Comparison of ENCODE assay signal across 18 mouse cellular contexts in genomic region chr6:39890811-39891210, GRCm38 (mm10). TPM values are rescaled to one million over a fixed set of nuclear protein-coding genes. Genes with fewer than 3 reads are reported as not detected.
DNase-seq lines count a peak whose midpoint lies in the region; TF ChIP-seq lines count a peak whose summit lies in the region.
"Had no signal": no experiment of that assay in that cellular context is flagged by ENCODE, and none has a peak within 500 bp of the region (broad histone marks: within the 10 kb centered on the region; RNA-seq: fewer than 3 reads in every experiment).

No protein-coding gene starts in this region.

- peak; percentile 79 for DNase-seq in ES-CJ7 (ENCODE audit: low read depth, low spot score)
- peak; percentile 42 for DNase-seq in ZHBTc4 (ENCODE audit: low read depth, low spot score)
- DNase-seq in embryo, embryonic 11 days = no peak
- no peak for DNase-seq in thymus, postnatal 36 days
- DNase-seq in kidney, adult 2 months = no peak
- DNase-seq: adrenal gland, adult 2 months; adrenal gland, postnatal 10 days; adrenal gland, postnatal 25 days; cerebellum, adult 11-12 months; cerebellum, adult 2 months; cerebellum, adult 9-10 months; cerebellum, postnatal 10 days; cerebellum, postnatal 25 days had no signal

- TF ChIP-seq POLR2A in kidney, adult 2 months (IDR thresholded peaks at IDR 0.05; ENCODE audit: low read depth, low read length) = no peak

- no peaks in the 10 kb centered on the region for H3K36me3 ChIP-seq in kidney, adult 2 months (ENCODE audit: control insufficient read depth, insufficient read depth, low read length)
- H3K36me3 ChIP-seq: embryonic facial prominence, embryonic 13.5 days; embryonic facial prominence, embryonic 15.5 days; forebrain, embryonic 10.5 days; forebrain, embryonic 12.5 days had no signal

- H3K27ac ChIP-seq in kidney, adult 2 months (ENCODE audit: insufficient read depth, low read depth, low read length) = no peak overlapping the region
- H3K27ac ChIP-seq: embryonic facial prominence, embryonic 13.5 days; embryonic facial prominence, embryonic 15.5 days; forebrain, embryonic 10.5 days; forebrain, embryonic 12.5 days had no signal

- no peak overlapping the region for H3K4me3 ChIP-seq in kidney, adult 2 months (ENCODE audit: insufficient read depth, low read depth, low read length)
- H3K4me3 ChIP-seq: embryonic facial prominence, embryonic 13.5 days; embryonic facial prominence, embryonic 15.5 days; erythroblast, embryonic 14.5 days; forebrain, embryonic 10.5 days; forebrain, embryonic 12.5 days had no signal

- no peak for TF ChIP-seq CTCF in kidney, adult 2 months (conservative IDR thresholded peaks at IDR 0.05; ENCODE audit: insufficient read depth, insufficient read length, low read depth, low read length)

- WGBS in kidney, adult 2 months = 60% methylated on average over 3 of the region's 3 CpGs

- H3K27me3 ChIP-seq in kidney, adult 2 months (replicated peaks; ENCODE audit: control insufficient read depth, insufficient read depth, low read length) = no peaks in the 10 kb centered on the region
- H3K27me3 ChIP-seq: embryonic facial prominence, embryonic 13.5 days; embryonic facial prominence, embryonic 15.5 days; forebrain, embryonic 12.5 days had no signal

- H3K4me1 ChIP-seq in kidney, adult 2 months (ENCODE audit: control insufficient read depth, insufficient read depth, low read length) = no peaks in the 10 kb centered on the region
- H3K4me1 ChIP-seq: embryonic facial prominence, embryonic 13.5 days; embryonic facial prominence, embryonic 15.5 days; forebrain, embryonic 10.5 days had no signal

RNA-seq across cellular contexts. Expression of gene Tmem178b, which starts 17.7 kb away (rescaled TPM):
- polyA plus RNA-seq in kidney, adult 2 months (2012; rRNA removed) = 1.3 and 1.7 TPM in 2 replicates
- polyA plus RNA-seq: erythroblast, embryonic 14.5 days had no signal

Comparison
In these comparisons a context has a peak if more than half of its experiments do, and no peak if none do; other contexts are left out.
1. DNase-seq: peak in ES-CJ7 (single experiment) and ZHBTc4 (single experiment); none in embryo, embryonic 11 days (single experiment), thymus, postnatal 36 days (0 of 2) and kidney, adult 2 months (single experiment).